Mouse (Mus musculus) stomach, embryonic 14.5 days (tissue): ENCODE results near the gene Gm20431. TPM values are rescaled to one million over a fixed set of nuclear protein-coding genes. Genes with fewer than 3 reads are reported as not detected.

Experiments used
- ATAC-seq: fragments of 200-750 bp; cut with Nextera tagmentation; 2 replicates; pipeline ENCODE4 v1.8.0; 2017; ENCODE audit warnings: low read depth, moderate TSS enrichment; ENCODE audit not compliant: insufficient number of reproducible peaks, insufficient read depth, low FRiP score
- H3K27ac ChIP-seq: fragments of 300-500 bp; sonication (generic); 2 replicates; pipeline ENCODE4 v1.5.1; 2014; ENCODE audit warnings: mild to moderate bottlenecking, low read length, moderate library complexity, mixed read lengths
- H3K27me3 ChIP-seq: fragments of 300-500 bp; sonication (generic); 2 replicates; pipeline ENCODE4 v1.6.1; 2014; ENCODE audit warnings: low read length, control low read depth, mixed read lengths; ENCODE audit not compliant: control insufficient read depth, insufficient read depth
- H3K36me3 ChIP-seq: fragments of 300-500 bp; sonication (generic); 2 replicates; pipeline ENCODE4 v1.6.1; 2014; ENCODE audit warnings: mild to moderate bottlenecking, control low read depth, low read length, moderate library complexity, mixed read lengths; ENCODE audit not compliant: control insufficient read depth, insufficient read depth
- H3K4me1 ChIP-seq: fragments of 300-500 bp; sonication (generic); 2 replicates; pipeline ENCODE4 v1.6.1; 2014; ENCODE audit warnings: low read length, control low read depth, mixed read lengths; ENCODE audit not compliant: control insufficient read depth, insufficient read depth
- H3K4me2 ChIP-seq: fragments of 300-500 bp; sonication (generic); replicated peaks from 2 replicates; pipeline ENCODE4 v1.6.1; 2014; ENCODE audit warnings: low read depth, low read length, control low read depth
- H3K4me3 ChIP-seq: fragments of 300-500 bp; sonication (generic); 2 replicates; pipeline ENCODE4 v1.5.1; 2014; ENCODE audit warnings: low read depth, low read length, control low read depth
- H3K9ac ChIP-seq: fragments of 300-500 bp; sonication (generic); replicated peaks from 2 replicates; pipeline ENCODE4 v1.6.1; 2014; ENCODE audit warnings: low read depth, mild to moderate bottlenecking, control low read depth, low read length, moderate library complexity, mixed read lengths
- H3K9me3 ChIP-seq: fragments of 300-500 bp; sonication (generic); 2 replicates; pipeline ENCODE4 v1.6.1; 2016; ENCODE audit warnings: low read depth, low read length, control low read depth; ENCODE audit not compliant: control insufficient read depth
- WGBS: fragments of 180-500 bp; shearing (Covaris S2); extraction: QIAGEN DNeasy Blood & Tissue Kit; methylation state at CpG from one replicate; pipeline ENCODE4 v1.1.7; 2014; 5-methylcytosine and 5-hydroxymethylcytosine counted together
- polyA plus RNA-seq: library from polyadenylated mRNA; unstranded; fragments of >200 nt; fragmentation: Nextera tagmentation; extraction: Ambion mirVana; gene quantifications from 2 replicates; pipeline ENCODE4 v1.2.1, GENCODE M21; 2014

Gene Gm20431
- polyA plus RNA-seq, result 7.9 and 8.1 TPM in 2 replicates

- Histone ChIP-seq H3K36me3 (peaks cover 6% of the 10 kb centered on the region; the same call in 1 of the 2 replicates), H3K27me3 (no peaks in the 10 kb centered on the region), H3K4me1 (peaks cover 12% of the 10 kb centered on the region)
Observed at GRCm38 (mm10) chr2:167661270-167662203, at the start of gene Gm20431. TSS of gene Gm20431 (minus strand) at chr2:167661496.

GRCm38 (mm10) chr2:167710574-167710973 is 49.3 kb upstream of the Gm20431 start:
- 63% methylated on average over 6 of the region's 6 CpGs for WGBS
- Histone ChIP-seq H3K4me2 (no peak overlapping the region), H3K27ac (no peak overlapping the region), H3K27me3 (no peaks in the 10 kb centered on the region), H3K4me1 (peaks cover 5% of the 10 kb centered on the region; the same call in 1 of the 2 replicates), H3K9me3 (no peaks in the 10 kb centered on the region), H3K4me3 (no peak overlapping the region), H3K36me3 (no peaks in the 10 kb centered on the region), H3K9ac (no peak overlapping the region)
- ATAC-seq, result no peak

More at GRCm38 (mm10) chr2:167661270-167662203, at the start of gene Gm20431:
- peak within 1 kb of the TSS; percentile 97 for H3K4me2 ChIP-seq
- H3K9ac ChIP-seq, result peak within 1 kb of the TSS; percentile 80
- ATAC-seq, result peak; percentile 94
- WGBS, result 1% methylated on average over 104 of the region's 110 CpGs
- no peaks in the 10 kb centered on the region for H3K9me3 ChIP-seq
- H3K27ac ChIP-seq, result peak within 1 kb of the TSS; percentile 40
- peak within 1 kb of the TSS; percentile 83 for H3K4me3 ChIP-seq

DNA sequence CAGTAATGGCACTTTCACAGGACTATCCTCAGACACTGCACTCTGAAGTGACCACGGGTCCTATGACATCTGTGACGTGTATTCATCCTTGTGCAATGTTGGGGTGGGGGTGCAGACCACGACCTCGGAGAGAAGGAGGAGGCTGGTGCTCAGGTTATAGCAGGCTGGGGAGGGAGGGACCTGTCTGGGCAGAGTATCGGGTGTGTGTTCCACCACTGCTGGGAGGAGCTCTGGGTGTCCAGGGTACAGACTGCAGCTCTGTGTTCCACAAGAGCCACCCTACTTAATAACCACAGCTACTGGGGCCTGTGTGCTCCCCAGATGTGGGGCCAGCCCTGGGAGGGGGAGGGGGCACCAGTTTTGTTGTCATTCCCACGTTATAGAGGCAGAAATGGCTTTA is 48.7 kb upstream of the Gm20431 start:
- H3K27me3 ChIP-seq, result no peaks in the 10 kb centered on the region
- no peak for ATAC-seq
- no peak overlapping the region for H3K4me3 ChIP-seq
- no peaks in the 10 kb centered on the region for H3K36me3 ChIP-seq
- no peak overlapping the region for H3K4me2 ChIP-seq
- no peak overlapping the region for H3K27ac ChIP-seq
- no peak overlapping the region for H3K9ac ChIP-seq
- no peaks in the 10 kb centered on the region for H3K9me3 ChIP-seq
- WGBS, result 59% methylated on average over 6 of the region's 6 CpGs
- peaks cover 6% of the 10 kb centered on the region; the same call in 1 of the 2 replicates for H3K4me1 ChIP-seq

DNA sequence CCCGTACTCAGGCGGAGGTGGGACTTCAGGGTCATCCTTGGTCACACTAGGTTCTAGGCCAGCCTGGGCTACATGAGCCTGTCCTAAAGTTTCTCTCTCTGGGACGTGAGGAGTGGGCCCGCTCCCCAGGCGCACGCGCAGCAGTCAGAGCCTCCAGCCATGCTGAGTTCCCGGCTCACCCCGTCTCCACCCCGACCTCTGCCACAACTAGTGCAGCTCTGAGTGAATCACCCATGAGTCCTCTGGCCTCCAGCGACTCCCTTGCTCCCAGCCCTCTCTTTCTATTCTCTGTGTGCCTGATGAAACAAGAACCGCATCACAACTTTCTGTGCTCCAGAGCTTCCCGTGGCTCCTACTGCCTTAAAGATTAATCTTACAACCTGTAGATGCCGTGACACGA is 47.1 kb upstream of the Gm20431 start:
- H3K9ac ChIP-seq, result no peak overlapping the region
- H3K27ac ChIP-seq, result no peak overlapping the region
- 55% methylated on average over 15 of the region's 15 CpGs for WGBS
- no peaks in the 10 kb centered on the region for H3K27me3 ChIP-seq
- H3K9me3 ChIP-seq, result no peaks in the 10 kb centered on the region
- no peaks in the 10 kb centered on the region for H3K36me3 ChIP-seq
- no peak overlapping the region for H3K4me2 ChIP-seq
- peaks cover 6% of the 10 kb centered on the region; the same call in 1 of the 2 replicates for H3K4me1 ChIP-seq
- no peak for ATAC-seq
- no peak overlapping the region for H3K4me3 ChIP-seq

- H3K4me3 ChIP-seq, result no peak overlapping the region
- H3K27me3 ChIP-seq, result no peaks in the 10 kb centered on the region
- H3K4me2 ChIP-seq, result no peak overlapping the region
- no peak overlapping the region for H3K9ac ChIP-seq
- H3K36me3 ChIP-seq, result no peaks in the 10 kb centered on the region
- H3K27ac ChIP-seq, result no peak overlapping the region
- 75% methylated on average over 11 of the region's 11 CpGs for WGBS
- H3K4me1 ChIP-seq, result peaks cover 6% of the 10 kb centered on the region; the same call in 1 of the 2 replicates
- H3K9me3 ChIP-seq, result no peaks in the 10 kb centered on the region
- 0 out of 2 replicates have a peak, but pooled peaks have one; percentile 20 for ATAC-seq
Observed at GRCm38 (mm10) chr2:167706183-167706939, 45.1 kb upstream of the Gm20431 start.

- no peak for ATAC-seq
- no peaks in the 10 kb centered on the region for H3K36me3 ChIP-seq
- H3K9me3 ChIP-seq, result no peaks in the 10 kb centered on the region
- no peak overlapping the region for H3K4me3 ChIP-seq
- 86% methylated on average over 4 of the region's 4 CpGs for WGBS
- H3K9ac ChIP-seq, result no peak overlapping the region
- no peak overlapping the region for H3K4me2 ChIP-seq
- no peak overlapping the region for H3K27ac ChIP-seq
- H3K4me1 ChIP-seq, result peaks cover 6% of the 10 kb centered on the region; the same call in 1 of the 2 replicates
- no peaks in the 10 kb centered on the region for H3K27me3 ChIP-seq
Observed at GRCm38 (mm10) chr2:167704409-167704808, 43.1 kb upstream of the Gm20431 start.

- Histone ChIP-seq H3K4me2 (no peak overlapping the region), H3K9ac (no peak overlapping the region), H3K36me3 (no peaks in the 10 kb centered on the region), H3K9me3 (no peaks in the 10 kb centered on the region), H3K4me1 (peaks cover 6% of the 10 kb centered on the region; the same call in 1 of the 2 replicates), H3K27ac (no peak overlapping the region), H3K4me3 (no peak overlapping the region), H3K27me3 (no peaks in the 10 kb centered on the region)
- ATAC-seq, result no peak
- 80% methylated on average over 6 of the region's 6 CpGs for WGBS
Observed at GRCm38 (mm10) chr2:167702126-167702525, 40.8 kb upstream of the Gm20431 start.

- 69% methylated on average over 5 of the region's 5 CpGs for WGBS
- Histone ChIP-seq H3K9ac (no peak overlapping the region), H3K27ac (no peak overlapping the region), H3K27me3 (no peaks in the 10 kb centered on the region), H3K4me1 (peaks cover 6% of the 10 kb centered on the region; the same call in 1 of the 2 replicates), H3K9me3 (no peaks in the 10 kb centered on the region), H3K4me3 (no peak overlapping the region), H3K4me2 (no peak overlapping the region), H3K36me3 (no peaks in the 10 kb centered on the region)
- no peak for ATAC-seq
Observed at GRCm38 (mm10) chr2:167701472-167701871, 40.2 kb upstream of the Gm20431 start.
